Mouse (Mus musculus) c-Kit-negative CD71-positive TER-119-positive erythroid progenitor cells, embryonic 14.5 days (primary cell): Measurements from ENCODE around the gene Ppp4r1.

Experiments used
- DNase-seq: peaks from one replicate; pipeline ENCODE4 v3.0.0-alpha.2; 2013; ENCODE audit warnings: low read depth, low spot score

Ppp4r1 gene

GRCm38 (mm10) chr17:65853326-65853725 lies 71.0 kb downstream of the Ppp4r1 start:
- no peak for DNase-seq

DNA sequence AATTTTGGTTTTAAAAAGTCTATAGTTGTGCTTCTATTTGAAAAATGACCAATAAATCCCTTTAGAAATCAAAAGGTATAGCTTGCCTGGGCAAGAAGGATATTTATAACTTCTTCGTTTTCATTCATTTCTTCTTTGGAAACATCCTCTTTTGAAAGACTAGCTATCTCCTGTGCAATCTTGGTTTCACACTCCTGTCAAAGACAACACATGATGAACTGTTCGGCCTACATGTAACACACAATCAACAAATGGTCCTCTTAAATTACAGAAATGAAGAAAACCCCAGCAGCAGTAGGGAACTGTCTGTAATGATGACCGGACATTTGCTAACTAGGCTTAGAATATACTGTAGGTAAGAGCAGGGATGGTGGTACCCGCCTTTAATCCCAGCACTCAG lies 71.6 kb downstream of the Ppp4r1 start:
- no peak for DNase-seq

DNA sequence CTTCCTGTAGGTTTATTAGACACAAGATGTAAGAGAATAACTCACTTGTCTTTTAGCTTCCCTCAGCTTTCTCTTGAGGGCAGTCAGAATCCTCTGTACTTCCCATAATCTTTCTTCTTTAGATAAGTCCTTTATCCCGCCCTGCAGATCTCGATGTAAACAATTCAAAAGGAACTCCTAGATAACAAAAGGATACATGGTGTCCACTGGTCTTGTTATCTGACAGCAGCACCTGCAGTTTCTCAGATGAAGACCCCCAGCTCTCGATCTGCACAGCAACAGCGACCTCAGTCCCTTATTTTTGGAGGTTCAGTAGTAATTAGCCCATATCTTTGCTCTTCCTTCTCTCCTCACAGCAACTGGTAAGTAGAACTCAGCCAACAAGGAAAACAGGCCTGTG lies 75.2 kb downstream of the Ppp4r1 start:
- no peak for DNase-seq

- DNase-seq: no peak
These were observed 80.2 kb downstream of the Ppp4r1 start for GRCm38 (mm10) chr17:65862579-65862978.

GRCm38 (mm10) chr17:65863830-65864229 lies 81.5 kb downstream of the Ppp4r1 start:
- DNase-seq: no peak

DNA sequence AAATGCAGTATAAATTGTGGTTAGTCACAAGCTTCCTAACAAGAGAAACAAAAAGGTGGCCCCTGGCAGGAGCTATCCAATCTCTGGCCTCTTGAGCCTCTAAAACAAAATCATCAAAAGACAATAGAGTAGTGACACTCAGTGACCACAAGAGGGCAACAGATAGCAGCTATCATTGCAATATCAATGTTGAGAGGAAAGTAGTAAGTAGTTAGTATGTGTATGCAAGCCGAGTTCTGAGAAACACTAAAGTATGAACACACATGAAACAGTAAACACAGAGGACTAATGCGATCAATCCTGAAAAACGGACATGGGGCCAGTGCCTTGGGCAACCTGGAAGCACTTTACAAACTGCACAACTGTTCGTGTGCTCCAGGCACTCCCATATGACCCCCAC lies 82.4 kb downstream of the Ppp4r1 start:
- peak; percentile 31 for DNase-seq

- no peak for DNase-seq
These were observed 82.9 kb downstream of the Ppp4r1 start for GRCm38 (mm10) chr17:65865265-65865664.

DNA sequence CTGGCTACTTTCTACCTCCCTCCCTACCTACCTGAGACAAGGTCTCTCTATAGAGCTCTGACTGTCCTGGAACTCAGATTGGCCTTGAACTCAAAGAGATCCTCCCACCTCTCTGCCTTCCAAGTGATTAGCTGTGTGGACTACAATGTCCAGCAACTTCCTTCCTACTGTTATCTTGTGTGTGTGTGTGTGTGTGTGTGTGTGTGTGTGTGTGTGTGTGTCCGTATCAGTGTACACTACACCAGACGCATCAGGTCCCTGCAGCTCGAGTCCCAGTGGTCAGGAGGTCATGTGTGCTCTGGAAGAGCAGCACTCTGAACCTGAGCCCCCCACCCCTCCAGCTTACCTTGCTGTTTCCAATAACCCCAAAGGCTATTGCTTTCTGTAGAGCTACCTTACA lies 83.8 kb downstream of the Ppp4r1 start:
- DNase-seq: no peak

GRCm38 (mm10) chr17:65867996-65868395 lies 85.6 kb downstream of the Ppp4r1 start:
- DNase-seq: no peak

DNA sequence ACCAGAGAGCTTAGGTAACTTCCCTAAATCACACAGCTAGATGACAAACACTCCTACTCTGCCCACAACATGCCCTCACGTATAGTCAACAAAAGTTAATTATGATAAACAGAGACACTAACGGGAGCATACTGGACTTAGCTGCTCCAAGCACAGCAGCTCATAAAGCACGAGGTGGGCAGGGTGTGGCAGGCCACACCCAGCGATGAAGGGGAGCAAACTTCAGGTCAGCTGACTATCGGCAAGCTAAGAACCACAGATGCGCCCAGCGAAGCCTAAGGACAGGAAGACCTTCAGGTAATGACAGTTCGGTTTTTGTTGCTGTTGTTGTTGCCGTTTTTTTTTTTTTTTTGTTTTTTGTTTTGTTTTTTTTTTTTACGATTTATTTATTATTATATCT lies 87.3 kb downstream of the Ppp4r1 start:
- no peak for DNase-seq

DNA sequence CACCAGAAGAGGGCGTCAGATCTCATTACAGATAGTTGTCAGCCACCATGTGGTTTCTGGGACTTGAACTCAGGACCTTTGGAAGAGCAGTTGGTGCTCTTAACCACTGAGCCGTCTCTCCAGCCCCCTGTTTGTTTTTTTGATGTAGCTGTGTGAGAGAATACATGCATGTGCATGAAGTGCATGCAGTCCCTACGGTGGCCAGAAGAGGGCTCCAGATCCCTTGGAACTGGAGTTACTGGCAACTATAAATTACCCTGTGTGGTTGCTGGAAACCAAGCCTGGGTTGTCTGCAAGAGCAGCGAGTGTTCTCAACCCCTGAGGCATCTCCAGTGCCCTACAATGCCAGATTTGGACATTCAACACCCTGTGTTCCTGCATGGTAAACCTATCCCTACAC lies 87.8 kb downstream of the Ppp4r1 start:
- DNase-seq: peak; percentile 68

DNA sequence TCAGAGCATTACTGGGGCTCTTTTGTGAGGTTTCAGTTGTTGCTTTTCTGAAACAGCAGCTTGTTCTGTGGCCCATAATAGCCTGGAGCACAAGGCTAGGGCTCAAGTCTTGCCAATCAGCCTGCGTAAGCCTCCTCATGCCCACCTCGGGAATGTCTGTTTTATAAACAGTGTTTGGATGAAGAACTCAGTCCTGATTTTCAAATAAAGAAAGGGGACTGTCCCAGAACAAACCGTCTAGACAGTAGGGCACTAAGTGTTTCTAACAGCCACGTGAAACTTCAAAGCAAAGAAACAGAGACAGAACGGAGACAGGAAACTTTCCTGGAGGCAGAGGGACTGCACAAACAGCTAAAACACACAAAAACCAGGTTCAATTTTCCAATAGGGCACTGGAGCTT lies 89.3 kb downstream of the Ppp4r1 start:
- DNase-seq: no peak

DNA sequence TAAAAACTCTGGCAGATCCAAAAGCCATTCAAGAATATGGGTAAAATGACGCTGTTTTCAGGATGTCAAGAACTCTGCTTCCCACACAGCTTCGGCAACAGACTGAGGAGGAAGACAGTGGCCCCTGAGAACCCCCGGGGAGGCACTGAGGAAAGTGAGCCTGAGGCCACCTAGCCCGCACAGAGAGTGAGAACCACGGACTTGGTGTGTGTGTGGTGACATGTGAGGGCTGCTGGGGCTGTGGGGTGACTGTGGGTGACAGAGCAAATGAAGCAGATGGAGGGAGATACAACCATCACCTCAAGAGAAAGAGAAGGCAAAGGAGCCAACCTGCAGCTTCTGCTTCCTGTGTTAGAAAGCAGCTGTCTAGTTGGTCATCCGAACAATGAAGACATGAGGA lies 89.7 kb downstream of the Ppp4r1 start:
- no peak for DNase-seq

GRCm38 (mm10) chr17:65872652-65873051 lies 90.3 kb downstream of the Ppp4r1 start:
- no peak for DNase-seq

DNA sequence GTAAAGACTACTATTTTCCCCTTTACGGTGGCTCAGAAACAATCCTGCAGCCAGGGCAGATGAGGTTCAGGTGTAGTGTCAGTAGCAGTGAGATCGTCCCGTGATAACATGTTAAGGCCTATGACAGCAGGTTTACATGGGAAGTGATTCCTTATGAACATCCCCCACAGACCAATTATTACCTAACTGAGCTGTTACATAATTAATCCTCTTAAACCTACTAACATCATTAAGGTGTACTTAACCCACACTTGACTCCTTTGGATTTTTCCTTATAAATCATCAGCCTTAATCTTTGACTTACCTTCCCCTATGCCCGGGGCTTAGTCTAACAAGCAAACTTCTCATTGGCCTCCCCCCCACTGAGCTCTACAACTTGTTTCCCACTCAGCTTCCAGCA lies 90.8 kb downstream of the Ppp4r1 start:
- DNase-seq: no peak

DNA sequence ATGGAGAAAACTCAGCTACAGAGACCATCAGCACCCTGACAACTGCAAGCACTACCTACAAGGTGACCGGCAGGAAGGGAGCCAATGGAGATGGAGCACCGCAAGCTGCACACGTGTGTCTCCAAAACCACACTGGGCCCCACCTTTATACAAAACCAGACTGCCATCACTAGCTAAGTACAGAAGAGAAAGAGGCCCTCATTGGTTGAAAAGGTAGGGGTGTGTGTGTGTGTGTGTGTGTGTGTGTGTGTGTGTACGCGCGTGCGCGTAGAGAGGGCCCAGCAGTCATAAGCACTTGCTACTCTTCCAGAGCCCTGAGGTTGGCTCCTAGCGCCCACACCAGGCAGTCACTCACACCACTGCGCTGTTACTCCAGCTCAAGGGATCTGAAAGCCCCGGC lies 91.5 kb downstream of the Ppp4r1 start:
- no peak for DNase-seq

DNA sequence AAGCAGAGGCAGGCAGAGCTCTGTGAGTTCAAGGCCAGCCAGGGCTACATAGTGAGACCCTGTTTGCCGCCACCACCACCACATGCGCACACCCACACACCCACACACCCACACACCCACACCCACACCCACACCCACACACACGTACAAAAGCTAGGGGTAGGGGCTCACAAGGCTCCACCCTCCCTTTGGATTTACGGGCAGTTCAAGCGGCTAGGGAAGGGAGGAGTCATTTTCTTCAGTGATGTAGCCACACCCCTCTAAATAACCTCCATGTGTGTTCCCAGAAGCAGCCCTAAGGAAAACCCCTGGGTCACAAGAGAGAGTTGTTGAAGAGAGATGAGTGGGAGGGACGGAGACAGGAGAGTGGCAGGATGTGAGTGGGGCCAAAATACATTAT lies 94.7 kb downstream of the Ppp4r1 start:
- DNase-seq: no peak

GRCm38 (mm10) chr17:65884061-65884669 lies 101.8 kb downstream of the Ppp4r1 start:
- DNase-seq: peak; percentile 28

- DNase-seq: peak; percentile 97
These were observed 102.5 kb downstream of the Ppp4r1 start for GRCm38 (mm10) chr17:65884691-65885397.

DNA sequence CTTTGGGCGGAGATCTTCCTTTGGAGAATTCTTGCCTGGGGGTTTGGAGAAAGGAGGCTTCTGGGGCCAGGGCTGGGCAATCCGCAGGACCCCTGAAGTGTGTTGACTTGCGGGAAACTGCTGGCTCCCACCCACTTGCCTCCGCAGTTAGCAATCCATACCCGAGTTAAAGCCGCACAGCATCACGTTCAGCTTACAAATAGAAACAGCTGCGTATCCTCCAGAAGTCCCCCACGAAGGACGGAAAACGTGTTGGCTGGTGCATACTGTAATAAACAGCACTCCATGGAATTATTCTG lies 103.0 kb downstream of the Ppp4r1 start:
- no peak for DNase-seq

DNA sequence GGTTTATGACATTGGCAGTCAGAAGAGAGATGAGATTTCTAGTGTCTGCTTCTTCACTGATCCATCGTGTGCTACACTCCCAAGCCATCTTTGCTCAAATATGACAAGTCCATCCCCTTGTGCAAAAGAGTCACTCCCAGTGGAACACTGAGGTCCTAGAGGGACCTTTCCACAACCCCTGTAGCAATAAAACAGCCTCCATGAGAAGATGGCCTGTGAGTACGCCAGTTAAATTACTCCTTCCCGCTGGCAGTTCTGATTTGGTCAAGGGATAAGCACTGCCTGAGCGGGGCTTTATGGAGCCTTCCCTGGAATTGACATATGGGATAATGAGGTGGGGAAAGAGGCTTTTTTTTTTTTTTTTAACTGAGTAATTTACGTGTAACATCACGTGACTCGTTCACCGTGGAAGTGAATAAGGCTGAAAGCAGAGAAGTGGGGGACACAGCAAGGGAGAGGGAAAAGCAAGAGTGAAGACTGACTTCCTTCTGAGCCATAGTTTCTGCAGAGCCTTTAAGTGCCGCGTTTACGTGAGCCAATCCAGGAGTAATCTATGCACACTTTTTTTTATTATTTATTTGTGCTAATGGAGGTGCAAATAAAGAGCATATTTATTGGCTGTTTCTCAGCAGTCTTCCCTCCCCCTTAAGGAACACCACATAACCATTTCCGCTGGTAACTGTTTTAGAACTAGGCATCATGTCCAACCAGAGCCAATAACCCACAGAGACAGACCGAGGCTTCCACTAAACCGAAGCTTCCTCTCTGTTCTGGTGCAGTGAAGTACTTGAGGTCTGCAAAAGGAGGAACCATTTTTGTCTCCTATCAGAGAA lies 103.5 kb downstream of the Ppp4r1 start, which contains the start of gene Ralbp1:
TSS of gene Ralbp1 (minus strand) at position 102 of the 833 bp plus-strand sequence.
- DNase-seq: peak; percentile 22

DNA sequence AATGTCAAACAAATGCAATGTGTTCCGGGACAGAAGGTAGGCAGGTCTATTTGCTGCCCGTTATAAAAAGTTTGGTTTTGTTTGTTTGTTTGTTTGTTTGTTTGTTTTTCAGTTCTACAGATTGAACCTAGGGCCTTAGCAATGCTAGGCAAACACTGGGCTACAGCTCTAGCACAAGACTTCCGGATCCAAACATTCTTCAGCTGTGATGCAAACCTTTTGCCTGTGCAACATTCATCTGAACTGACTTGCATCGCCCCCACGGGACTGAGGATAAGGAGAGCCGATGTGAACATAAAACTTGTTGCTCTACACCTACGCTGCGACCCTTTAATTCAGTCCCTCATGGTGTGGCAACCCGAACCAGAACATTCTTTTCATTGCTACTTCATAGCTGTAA lies 104.2 kb downstream of the Ppp4r1 start:
- DNase-seq: no peak

- DNase-seq: no peak
These were observed 107.1 kb downstream of the Ppp4r1 start for GRCm38 (mm10) chr17:65889476-65889875.
